Mouse (Mus musculus) heart, embryonic 11.5 days (tissue): Measurements from ENCODE around the gene Erc2. TPM values are rescaled to one million over a fixed set of nuclear protein-coding genes. Genes with fewer than 3 reads are reported as not detected.
A peak's percentile ranks its signal among the peaks of the same experiment; 100 is the strongest.

Experiments
- ATAC-seq: fragments of 200-750 bp; cut with Nextera tagmentation; replicated peaks from 2 replicates; pipeline ENCODE4 v1.8.0; 2017; ENCODE audit warnings: moderate library complexity; ENCODE audit not compliant: insufficient number of reproducible peaks, low FRiP score, low TSS enrichment
- H3K27ac ChIP-seq: fragments of 300-500 bp; sonication (generic); 2 replicates; pipeline ENCODE4 v1.5.1; 2014; ENCODE audit warnings: mild to moderate bottlenecking, low read depth, low read length
- H3K27me3 ChIP-seq: fragments of 300-500 bp; sonication (generic); 2 replicates; pipeline ENCODE4 v1.6.1; 2014; ENCODE audit warnings: mild to moderate bottlenecking, low read length, mixed read lengths; ENCODE audit not compliant: control insufficient read depth, insufficient read depth
- H3K36me3 ChIP-seq: fragments of 300-500 bp; sonication (generic); 2 replicates; pipeline ENCODE4 v1.6.1; 2014; ENCODE audit warnings: mild to moderate bottlenecking, low read length, moderate library complexity, mixed read lengths; ENCODE audit not compliant: control insufficient read depth, insufficient read depth
- H3K4me1 ChIP-seq: fragments of 300-500 bp; sonication (generic); 2 replicates; pipeline ENCODE4 v1.6.1; 2014; ENCODE audit warnings: low read length; ENCODE audit not compliant: control insufficient read depth, insufficient read depth
- H3K4me2 ChIP-seq: fragments of 300-500 bp; sonication (generic); 2 replicates; pipeline ENCODE4 v1.6.1; 2014; ENCODE audit warnings: mild to moderate bottlenecking, moderate library complexity
- H3K4me3 ChIP-seq: fragments of 300-500 bp; sonication (generic); 2 replicates; pipeline ENCODE4 v1.5.1; 2014; ENCODE audit warnings: low read depth, low read length
- H3K9ac ChIP-seq: fragments of 300-500 bp; sonication (generic); 2 replicates; pipeline ENCODE4 v1.6.1; 2014; ENCODE audit warnings: mild to moderate bottlenecking, low read depth, low read length, moderate library complexity
- H3K9me3 ChIP-seq: fragments of 300-500 bp; sonication (generic); replicated peaks from 2 replicates; pipeline ENCODE4 v1.6.1; 2016; ENCODE audit warnings: low read length; ENCODE audit not compliant: control insufficient read depth
- WGBS: fragments of 180-500 bp; shearing (Covaris S2); extraction: QIAGEN DNeasy Blood & Tissue Kit; methylation state at CpG from one replicate; pipeline ENCODE4 v1.1.7; 2014; ENCODE audit not compliant: insufficient replicate concordance; 5-methylcytosine and 5-hydroxymethylcytosine counted together
- polyA plus RNA-seq: library from polyadenylated mRNA; unstranded; fragments of >200 nt; fragmentation: Nextera tagmentation; extraction: Ambion mirVana; gene quantifications from 2 replicates; pipeline ENCODE4 v1.2.1, GENCODE M21; 2014

Erc2 gene
- polyA plus RNA-seq, 1 experiment from 2014 or later = 6.2 TPM

GRCm38 (mm10) chr14:28508288-28509258, 886.3 kb downstream of the Erc2 start:
- 0 out of 2 replicates have a peak overlapping the region, but pooled peaks have one; percentile 60 for H3K27ac ChIP-seq
- 10% methylated on average over 27 of the region's 27 CpGs for WGBS
- H3K4me3 ChIP-seq = peak overlapping the region; percentile 81
- H3K9me3 ChIP-seq = no peaks in the 10 kb centered on the region
- H3K36me3 ChIP-seq = no peaks in the 10 kb centered on the region
- peak overlapping the region; percentile 96 for H3K9ac ChIP-seq
- H3K4me1 ChIP-seq = peaks cover 21% of the 10 kb centered on the region
- no peak for ATAC-seq
- no peaks in the 10 kb centered on the region for H3K27me3 ChIP-seq
- peak overlapping the region; percentile 96 for H3K4me2 ChIP-seq

GRCm38 (mm10) chr14:28509441-28510340, 887.5 kb downstream of the Erc2 start:
- Histone ChIP-seq H3K9me3 (no peaks in the 10 kb centered on the region), H3K4me1 (peaks cover 16% of the 10 kb centered on the region), H3K27me3 (no peaks in the 10 kb centered on the region), H3K4me2 (peak overlapping the region; percentile 96), H3K9ac (peak overlapping the region; percentile 76), H3K36me3 (no peaks in the 10 kb centered on the region), H3K4me3 (peak overlapping the region; percentile 81), H3K27ac (peak overlapping the region; percentile 60; the same call in 1 of the 2 replicates)
- 2% methylated on average over 45 of the region's 47 CpGs for WGBS
- no peak for ATAC-seq

GRCm38 (mm10) chr14:28510341-28511028, 888.3 kb downstream of the Erc2 start:
- H3K9me3 ChIP-seq = no peaks in the 10 kb centered on the region
- peak overlapping the region; percentile 96 for H3K4me2 ChIP-seq
- H3K27me3 ChIP-seq = no peaks in the 10 kb centered on the region
- H3K4me1 ChIP-seq = peaks cover 16% of the 10 kb centered on the region
- H3K27ac ChIP-seq = peak overlapping the region; percentile 36; the same call in 1 of the 2 replicates
- 1% methylated on average over 29 of the region's 29 CpGs for WGBS
- no peaks in the 10 kb centered on the region for H3K36me3 ChIP-seq
- ATAC-seq = no peak
- peak overlapping the region; percentile 76 for H3K9ac ChIP-seq
- peak overlapping the region; percentile 81 for H3K4me3 ChIP-seq

- peak overlapping the region; percentile 81 for H3K4me3 ChIP-seq
- under 1% methylated on average over 41 of the region's 41 CpGs for WGBS
- peak overlapping the region; percentile 76 for H3K9ac ChIP-seq
- no peaks in the 10 kb centered on the region for H3K9me3 ChIP-seq
- ATAC-seq = no peak
- H3K4me2 ChIP-seq = peak overlapping the region; percentile 96
- H3K27me3 ChIP-seq = no peaks in the 10 kb centered on the region
- no peaks in the 10 kb centered on the region for H3K36me3 ChIP-seq
- H3K27ac ChIP-seq = 0 out of 2 replicates have a peak overlapping the region, but pooled peaks have one; percentile 36
- peaks cover 16% of the 10 kb centered on the region for H3K4me1 ChIP-seq
Measured at GRCm38 (mm10) chr14:28511029-28511651, 888.9 kb downstream of the Erc2 start.

GRCm38 (mm10) chr14:28512805-28513590, 890.8 kb downstream of the Erc2 start:
- no peak for ATAC-seq
- H3K36me3 ChIP-seq = no peaks in the 10 kb centered on the region; the same call in 1 of the 2 replicates
- no peak overlapping the region for H3K27ac ChIP-seq
- H3K4me2 ChIP-seq = no peak overlapping the region
- H3K9ac ChIP-seq = no peak overlapping the region
- H3K9me3 ChIP-seq = no peaks in the 10 kb centered on the region
- no peaks in the 10 kb centered on the region for H3K27me3 ChIP-seq
- peaks cover 12% of the 10 kb centered on the region for H3K4me1 ChIP-seq
- no peak overlapping the region for H3K4me3 ChIP-seq
- 80% methylated on average over 5 of the region's 5 CpGs for WGBS

- Histone ChIP-seq H3K9ac (no peak overlapping the region), H3K9me3 (no peaks in the 10 kb centered on the region), H3K4me2 (no peak overlapping the region), H3K27ac (no peak overlapping the region), H3K4me3 (no peak overlapping the region), H3K27me3 (no peaks in the 10 kb centered on the region), H3K36me3 (peaks cover 5% of the 10 kb centered on the region), H3K4me1 (peaks cover 4% of the 10 kb centered on the region; the same call in 1 of the 2 replicates)
- whole genome bisulfite sequencing = 50% methylated on average over 2 of the region's 2 CpGs
- no peak for ATAC-seq
Measured at GRCm38 (mm10) chr14:28514171-28514570, 891.9 kb downstream of the Erc2 start.

- H3K9me3 ChIP-seq = no peaks in the 10 kb centered on the region
- no peak overlapping the region for H3K4me3 ChIP-seq
- peaks cover 4% of the 10 kb centered on the region; the same call in 1 of the 2 replicates for H3K4me1 ChIP-seq
- 72% methylated on average over 6 of the region's 6 CpGs for WGBS
- ATAC-seq = no peak
- H3K36me3 ChIP-seq = peaks cover 11% of the 10 kb centered on the region
- no peak overlapping the region for H3K4me2 ChIP-seq
- no peaks in the 10 kb centered on the region for H3K27me3 ChIP-seq
- no peak overlapping the region for H3K9ac ChIP-seq
- no peak overlapping the region for H3K27ac ChIP-seq
Measured at GRCm38 (mm10) chr14:28515331-28515730, 893.1 kb downstream of the Erc2 start.
